Mouse (Mus musculus): ENCODE results near the gene Szrd1. TPM values are rescaled to one million over a fixed set of nuclear protein-coding genes. Genes with fewer than 3 reads are reported as not detected.

Szrd1 gene
- polyA plus RNA-seq, 1 experiment = 126 TPM

DNA sequence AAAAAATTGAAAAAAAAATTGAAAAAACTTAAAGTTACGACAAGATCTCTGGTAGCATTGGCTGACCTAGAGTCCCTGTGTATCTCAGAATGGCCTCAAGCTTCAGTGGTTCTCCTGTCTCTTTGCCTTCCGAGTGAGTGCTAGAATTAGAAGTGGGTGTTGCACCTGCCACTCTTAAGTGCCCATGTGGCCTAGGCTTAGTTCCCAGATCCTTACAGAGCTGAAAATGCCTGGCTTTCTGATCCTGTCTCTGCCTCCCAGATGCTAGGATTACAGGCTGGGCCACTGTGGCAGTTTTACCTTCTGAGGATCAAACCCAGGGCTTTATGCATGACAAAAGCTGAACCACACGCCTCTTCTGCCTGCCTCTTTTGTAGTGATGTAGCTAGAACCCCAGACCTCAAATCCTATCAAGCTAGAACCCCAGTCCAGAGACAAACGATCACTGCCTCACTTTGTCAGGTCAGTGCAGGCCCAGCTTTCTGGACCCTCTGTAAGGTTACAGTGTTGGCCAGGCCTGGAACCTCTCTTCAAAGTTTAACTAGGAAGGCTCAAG is 75.4 kb downstream of the Szrd1 start:
- TF ChIP-seq POLR2A (IDR thresholded peaks at IDR 0.05; ENCODE audit: low read depth, low read length) = no peak
- no peak for TF ChIP-seq CTCF (IDR thresholded peaks at IDR 0.05; ENCODE audit: borderline replicate concordance, insufficient read depth, low read length)

More for the DNA sequence above, 75.4 kb downstream of the Szrd1 start:
- Histone ChIP-seq H3K27ac (ENCODE audit: insufficient read depth, low read length) (no peak overlapping the region), H3K4me3 (ENCODE audit: insufficient read depth, low read length) (no peak overlapping the region), H3K4me1 (ENCODE audit: control insufficient read depth, insufficient read depth, low read length) (no peaks in the 10 kb centered on the region)

Other genes starting within 250 kb of the Szrd1 start
- gene Padi2, start 233.4 kb downstream of the Szrd1 start, polyA plus RNA-seq (2011; ENCODE audit: insufficient read length, low read depth, missing spikeins) = not detected in 2 replicates
- gene Sdhb, start 178.6 kb downstream of the Szrd1 start, polyA plus RNA-seq (2011; ENCODE audit: insufficient read length, low read depth, missing spikeins) = 122 and 124 TPM in 2 replicates
- gene Atp13a2, start 152.9 kb downstream of the Szrd1 start, polyA plus RNA-seq (2011; ENCODE audit: insufficient read length, low read depth, missing spikeins) = 12.3 and 16.6 TPM in 2 replicates
- gene Mfap2, start 129.4 kb downstream of the Szrd1 start, polyA plus RNA-seq (2011; ENCODE audit: insufficient read length, low read depth, missing spikeins) = 108 and 200 TPM in 2 replicates
- 10.3 and 12.5 TPM in 2 replicates for gene Crocc, start 79.2 kb downstream of the Szrd1 start, polyA plus RNA-seq (2011; ENCODE audit: insufficient read length, low read depth, missing spikeins)
- gene Necap2, start 61.4 kb downstream of the Szrd1 start, polyA plus RNA-seq (2011; ENCODE audit: insufficient read length, low read depth, missing spikeins) = 47.2 and 48.5 TPM in 2 replicates
- not detected in 2 replicates for gene Spata21, start 51.4 kb downstream of the Szrd1 start, polyA plus RNA-seq (2011; ENCODE audit: insufficient read length, low read depth, missing spikeins)
- 17.9 and 22.1 TPM in 2 replicates for gene Fbxo42, start 8.1 kb upstream of the Szrd1 start, polyA plus RNA-seq (2011; ENCODE audit: insufficient read length, low read depth, missing spikeins)
- gene Rsg1, start 74.2 kb upstream of the Szrd1 start, polyA plus RNA-seq (2011; ENCODE audit: insufficient read length, low read depth, missing spikeins) = 1.3 and 2.1 TPM in 2 replicates
- 15.2 and 16.4 TPM in 2 replicates for gene Arhgef19, start 99.7 kb upstream of the Szrd1 start, polyA plus RNA-seq (2011; ENCODE audit: insufficient read length, low read depth, missing spikeins)
- 16.7 and 28.6 TPM in 2 replicates for gene Epha2, start 161.5 kb upstream of the Szrd1 start, polyA plus RNA-seq (2011; ENCODE audit: insufficient read length, low read depth, missing spikeins)
- gene Fam131c, start 228.4 kb upstream of the Szrd1 start, polyA plus RNA-seq (2011; ENCODE audit: insufficient read length, low read depth, missing spikeins) = not detected in 2 replicates

Data from embryonic fibroblast, embryonic 13.5 days (primary cell).